Mouse (Mus musculus): Measurements from ENCODE around the gene Cdhr5.

DNA sequence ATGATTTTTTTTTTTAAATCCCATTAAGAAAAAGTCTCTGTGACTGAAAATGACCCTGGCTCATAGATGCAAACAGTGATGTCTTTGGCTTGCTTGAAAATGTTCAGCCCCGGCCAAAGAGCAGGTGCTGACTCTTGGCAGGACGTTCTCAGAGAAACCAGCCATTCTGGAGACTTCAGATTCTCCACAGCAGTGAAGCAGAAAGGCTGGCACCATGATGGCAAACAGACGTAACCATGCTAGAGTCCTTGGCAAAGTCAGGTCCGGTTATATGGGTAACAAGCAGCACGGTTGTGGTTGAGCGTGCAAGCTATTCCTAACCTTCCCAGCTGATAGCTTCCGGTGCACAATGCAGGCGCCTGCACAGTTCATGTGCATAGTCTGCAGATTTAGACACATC is 22.6 kb upstream of the Cdhr5 start:
- no peak for TF ChIP-seq EP300 (IDR thresholded peaks at IDR 0.05; ENCODE audit: low read depth)
- no peak for TF ChIP-seq CTCF (IDR thresholded peaks at IDR 0.05; ENCODE audit: low read depth)

All from liver, embryonic 14.5 days (tissue).